Mouse (Mus musculus) cerebellum, postnatal 10 days (tissue): ENCODE measurements around the gene Tmem51.
A peak's percentile ranks its signal among the peaks of the same experiment; 100 is the strongest.
"Not testable (repeated sequence)": the region's sequence is repeated elsewhere in the genome, so short reads cannot be mapped to it uniquely, and the experiment has no call there.

ENCODE experiments used
- DNase-seq, 2 experiments: peaks; one replicate each; pipeline ENCODE4 v3.0.0; 2021; ENCODE audit warnings: mixed read lengths in 2 of 2

Gene Tmem51

DNA sequence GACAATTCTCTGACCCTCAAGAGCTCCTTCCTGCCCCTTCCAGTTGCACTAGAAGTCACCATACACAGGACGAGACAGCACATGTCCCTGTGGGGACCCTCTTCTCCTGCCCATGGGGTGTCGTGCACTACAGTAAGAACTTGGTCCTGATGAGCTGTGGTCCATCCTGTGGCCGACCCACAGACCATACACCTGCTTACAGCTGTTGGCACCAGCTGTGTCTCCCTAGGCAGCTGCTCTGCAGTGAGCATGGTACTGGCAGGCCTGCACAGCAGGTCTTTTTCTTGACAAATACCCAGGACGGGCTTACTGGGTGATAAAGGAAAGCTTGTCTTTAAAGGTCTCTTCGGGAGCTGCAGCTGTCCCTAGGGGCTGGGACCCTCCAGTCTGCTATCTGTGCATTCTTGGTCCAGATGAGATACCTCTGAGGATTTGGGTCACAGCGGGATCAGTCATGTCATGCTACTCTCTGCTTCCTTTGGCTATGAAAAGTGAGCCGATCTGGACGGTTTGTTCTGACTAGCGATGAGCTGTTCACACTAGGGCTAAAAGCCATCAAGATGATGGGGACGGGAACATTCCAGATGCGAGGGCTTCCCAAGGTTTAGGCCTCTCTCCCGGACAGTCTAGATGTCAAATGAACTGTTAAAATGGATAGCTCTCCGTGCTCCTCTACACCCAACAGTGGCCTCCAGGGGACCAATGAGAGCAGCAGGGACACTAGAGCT, 24.8 kb downstream of the Tmem51 start:
- peak in 1 of 2 experiments; percentile 35 for DNase-seq

DNA sequence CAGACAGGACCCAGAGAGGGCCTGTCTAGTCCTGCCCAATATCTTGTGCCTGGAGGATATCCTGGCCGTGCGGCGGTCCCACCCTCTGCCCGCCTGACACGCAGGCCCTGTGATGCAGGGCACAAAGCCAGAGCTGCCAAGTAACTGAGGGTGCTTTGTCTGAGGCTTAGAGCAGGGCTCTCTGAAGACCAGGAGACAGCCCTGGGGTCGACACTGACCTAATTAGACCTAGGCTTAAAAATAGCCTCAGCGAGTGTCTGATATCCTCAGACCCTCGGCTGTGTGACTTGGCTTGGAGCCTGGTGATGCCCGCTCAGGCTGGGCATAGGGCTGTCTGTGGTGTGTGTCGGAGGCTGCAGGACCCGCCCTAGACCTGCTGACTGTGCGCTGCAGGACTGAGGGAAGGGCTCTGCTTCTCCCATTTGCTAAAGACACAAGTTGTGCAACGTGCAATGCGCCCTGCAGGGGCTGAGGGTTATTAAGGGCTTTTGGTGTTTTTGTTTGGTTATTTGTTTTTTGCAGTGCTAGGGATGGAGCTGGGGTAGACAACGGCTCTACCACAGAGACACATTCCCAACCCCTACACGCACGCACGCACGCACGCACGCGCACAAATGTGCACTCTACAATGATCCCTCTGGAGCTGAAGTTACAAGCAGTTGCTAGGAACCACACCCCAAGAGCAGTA, 26.4 kb downstream of the Tmem51 start:
- peak; percentile 83 to 87 for DNase-seq

DNA sequence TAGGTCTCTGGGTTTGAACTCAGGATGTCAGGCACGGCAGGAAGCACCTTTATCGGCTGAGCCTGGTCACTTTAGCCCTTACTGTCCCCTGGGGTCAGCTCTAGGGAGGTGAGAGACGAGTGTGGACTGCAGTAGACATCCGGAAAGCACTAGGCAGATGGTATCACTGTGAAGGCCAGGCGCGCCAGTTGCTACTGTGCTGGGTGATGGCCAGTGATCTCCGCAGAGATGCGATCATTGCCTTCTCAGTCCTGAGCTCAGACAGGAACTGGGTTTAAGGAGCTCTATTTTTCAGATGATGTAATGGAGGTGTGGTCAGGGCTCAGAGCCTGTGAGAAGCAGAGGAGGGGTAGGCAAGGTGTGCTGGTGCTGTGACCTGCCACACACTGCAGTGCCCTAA, 28.5 kb downstream of the Tmem51 start:
- DNase-seq = peak; percentile 93 to 94

- no peak for DNase-seq
Measured at GRCm38 (mm10) chr4:142054580-142054979, 29.5 kb downstream of the Tmem51 start.

- no peak for DNase-seq
Measured at GRCm38 (mm10) chr4:142053661-142054448, 30.2 kb downstream of the Tmem51 start.

DNA sequence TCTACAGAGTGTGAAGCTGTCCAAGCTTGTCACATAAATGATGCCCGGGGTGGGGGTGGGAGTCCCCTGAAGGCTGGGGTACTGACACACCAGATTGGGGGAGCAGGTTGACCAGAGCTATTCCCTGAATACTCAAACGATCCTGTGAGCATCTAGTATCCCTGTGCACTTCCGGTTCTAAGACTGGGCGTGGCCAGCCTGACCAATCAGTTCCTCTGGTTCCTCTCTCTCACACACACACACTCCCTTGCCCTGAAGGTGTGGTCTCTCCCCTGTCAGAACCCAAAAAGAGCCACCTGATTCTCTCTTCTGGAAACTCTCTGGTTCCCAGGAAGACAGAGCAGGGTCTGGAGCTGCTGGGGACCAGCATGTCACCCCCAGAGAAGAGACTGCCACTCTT, 30.8 kb downstream of the Tmem51 start:
- DNase-seq = no peak

GRCm38 (mm10) chr4:142052391-142053132, 31.5 kb downstream of the Tmem51 start:
- no peak for DNase-seq

DNA sequence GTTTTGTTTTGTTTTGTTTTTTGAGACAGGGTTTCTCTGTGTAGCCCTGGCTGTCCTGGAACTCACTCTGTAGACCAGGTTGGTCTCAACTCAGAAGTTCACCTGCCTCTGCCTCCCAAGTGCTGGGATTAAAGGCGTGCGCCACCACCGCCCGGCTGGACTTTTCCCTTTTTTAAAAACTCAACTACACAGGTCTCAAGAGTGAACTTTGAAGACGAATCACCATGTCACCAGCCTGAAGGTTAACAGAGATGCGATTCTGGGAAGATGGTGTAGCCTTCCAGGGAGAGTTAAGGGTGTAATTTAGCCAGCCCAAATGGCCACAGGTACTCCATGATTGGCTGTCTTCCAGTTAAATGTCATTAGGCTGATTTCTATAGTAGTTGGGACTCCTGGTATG, 32.2 kb downstream of the Tmem51 start:
- not testable (repeated sequence) for DNase-seq

GRCm38 (mm10) chr4:142049963-142050362, 34.1 kb downstream of the Tmem51 start:
- no peak for DNase-seq

DNA sequence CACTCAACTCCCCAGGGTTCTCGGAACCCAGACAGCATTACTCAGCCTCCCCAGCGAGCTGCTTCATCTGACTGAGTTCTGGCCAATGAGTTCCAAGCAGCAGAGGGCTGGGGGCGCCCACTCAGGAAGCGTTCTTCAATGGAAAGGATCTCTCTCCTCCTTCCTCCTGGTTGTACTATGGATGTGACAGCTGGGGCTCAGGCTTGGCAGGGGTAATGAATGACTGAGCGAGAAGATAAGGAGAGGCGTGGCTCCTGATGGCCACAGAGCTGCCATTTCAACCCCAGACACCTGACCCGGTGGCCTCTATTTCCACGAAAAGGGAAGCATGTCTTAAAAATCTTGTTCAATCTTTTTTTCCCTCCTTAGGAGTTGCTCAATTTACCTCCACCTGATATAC, 35.7 kb downstream of the Tmem51 start:
- DNase-seq = peak in 1 of 2 experiments; percentile 27

- DNase-seq = no peak
Measured at GRCm38 (mm10) chr4:142047005-142047404, 37.1 kb downstream of the Tmem51 start.

- DNase-seq = no peak
Measured at GRCm38 (mm10) chr4:142046496-142046895, 37.6 kb downstream of the Tmem51 start.

- DNase-seq = no peak
Measured at GRCm38 (mm10) chr4:142045595-142046163, 38.4 kb downstream of the Tmem51 start.

DNA sequence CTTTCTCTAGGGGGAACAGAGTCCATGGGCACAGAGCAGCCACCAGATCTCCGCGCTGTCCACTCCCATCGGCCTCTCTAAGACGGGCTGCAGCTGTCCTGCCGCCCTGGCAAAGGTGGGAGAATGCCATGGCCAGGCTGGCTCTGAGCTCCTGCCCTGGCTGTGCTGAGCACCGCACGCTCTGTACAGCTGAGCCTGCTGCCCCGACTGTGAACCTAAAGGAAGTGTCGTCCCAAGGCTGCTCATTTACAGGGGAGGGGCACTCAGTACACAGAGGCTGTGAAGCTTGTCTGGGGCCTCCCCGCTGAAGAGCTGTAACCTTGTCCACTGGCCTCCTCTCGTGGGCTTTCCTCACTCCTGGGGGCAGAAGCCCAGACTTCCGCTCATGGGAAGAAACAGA, 39.7 kb downstream of the Tmem51 start:
- no peak for DNase-seq

DNA sequence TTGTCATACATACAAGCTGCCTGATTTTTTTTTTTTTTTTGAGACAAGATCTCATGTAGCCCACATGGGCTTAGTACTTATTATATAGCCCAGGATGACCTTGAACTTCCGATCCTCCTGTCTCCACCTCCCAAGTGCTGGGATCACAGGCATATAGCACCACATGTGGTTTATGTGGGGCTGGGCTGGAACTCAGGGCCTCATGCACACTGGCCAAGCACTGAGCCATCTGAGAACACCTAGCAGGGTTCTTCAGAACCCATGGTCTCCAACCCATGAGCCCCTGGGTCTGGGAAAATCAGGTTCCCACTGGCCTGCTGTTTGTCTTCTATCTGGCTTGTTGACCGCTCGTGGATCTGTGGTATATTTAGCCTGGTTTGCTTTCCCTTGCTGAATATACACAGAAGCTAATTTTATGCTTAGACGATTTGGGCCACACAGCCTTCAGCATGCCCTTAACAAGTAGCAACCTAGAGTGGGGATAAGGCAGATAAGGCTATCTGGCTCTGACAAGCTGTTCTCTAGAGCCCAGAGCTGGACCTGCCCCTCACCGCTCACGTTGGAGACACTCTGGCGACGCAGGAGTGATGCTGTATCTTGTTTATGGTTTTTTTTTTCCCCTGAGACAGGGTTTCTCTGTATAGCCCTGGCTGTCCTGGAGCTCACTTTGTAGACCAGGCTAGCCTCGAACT, 44.3 kb downstream of the Tmem51 start:
- DNase-seq = no peak

- DNase-seq = no peak
Measured at GRCm38 (mm10) chr4:142037897-142038296, 46.2 kb downstream of the Tmem51 start.

DNA sequence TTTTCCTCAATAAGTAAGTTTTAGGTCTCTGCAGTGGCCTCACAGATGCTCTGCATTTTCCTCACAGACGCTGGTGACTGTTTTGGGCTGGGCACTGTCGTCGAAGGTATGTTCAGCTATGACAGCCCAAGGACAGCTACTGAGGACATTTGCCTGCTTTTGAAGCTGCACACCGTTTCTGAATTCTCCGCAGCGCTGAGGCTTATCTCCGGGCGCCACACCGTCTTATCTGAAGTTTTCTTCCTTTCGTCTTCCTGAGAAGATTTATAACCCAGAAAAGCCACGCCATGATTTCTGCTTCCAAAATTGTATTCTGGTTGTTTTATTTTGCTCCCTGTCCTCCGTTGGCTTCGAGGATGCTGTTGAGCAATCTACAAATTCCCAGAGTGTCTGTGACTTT, 55.6 kb downstream of the Tmem51 start:
- no peak for DNase-seq

DNA sequence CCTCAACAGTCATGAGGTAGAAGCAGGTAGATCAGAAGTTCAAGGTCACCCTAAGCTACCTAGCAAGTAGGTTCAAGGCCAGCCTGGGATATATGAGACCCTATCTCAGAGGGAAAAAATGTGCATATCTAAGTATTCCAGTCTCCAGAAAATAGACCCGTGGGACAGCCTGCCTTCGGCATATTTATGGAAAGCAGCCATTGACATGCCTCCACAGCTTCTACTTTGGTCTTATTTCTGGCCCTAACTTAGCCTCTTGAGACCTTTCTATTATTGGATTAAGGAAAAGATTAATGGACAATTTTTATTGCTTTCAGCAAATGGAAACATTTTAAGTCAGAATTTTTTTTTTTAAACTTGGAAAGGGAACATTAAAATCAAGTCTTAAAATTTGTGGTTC, 57.1 kb downstream of the Tmem51 start:
- DNase-seq = no peak

DNA sequence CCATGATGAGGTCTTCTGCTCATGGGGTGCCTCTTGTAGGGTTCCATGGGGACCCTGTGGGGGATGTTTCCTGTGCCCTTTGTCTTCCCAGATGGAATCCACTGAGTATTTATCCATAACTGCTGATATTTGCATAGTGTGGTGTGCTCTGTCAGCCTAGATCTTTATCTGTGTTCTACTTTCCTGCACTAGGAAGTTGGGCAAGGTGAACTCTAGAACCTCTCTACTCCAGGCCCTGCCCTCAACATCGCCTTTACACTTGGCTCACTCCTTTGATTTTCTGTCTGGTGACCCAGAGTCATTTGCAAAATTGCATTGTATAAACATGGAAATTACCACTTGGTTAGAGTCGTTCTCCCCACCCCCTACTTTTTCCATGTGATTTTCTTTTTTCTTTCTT, 59.6 kb downstream of the Tmem51 start:
- DNase-seq = no peak

GRCm38 (mm10) chr4:142023166-142023565, 60.9 kb downstream of the Tmem51 start:
- no peak for DNase-seq

- no peak for DNase-seq
Measured at GRCm38 (mm10) chr4:142017686-142018085, 66.4 kb downstream of the Tmem51 start.
